Mouse (Mus musculus): ENCODE data around the gene Evx1. TPM values are rescaled to one million over a fixed set of nuclear protein-coding genes. Genes with fewer than 3 reads are reported as not detected.

The Evx1 gene
- 0.02 and 0.08 TPM in 2 replicates for polyA plus RNA-seq (2012; rRNA removed)

- no peak within 1 kb of the TSS for H3K4me3 ChIP-seq (ENCODE audit: control insufficient read depth, low read depth, low read length)
- peaks cover 15% of the 10 kb centered on the region for H3K27me3 ChIP-seq (ENCODE audit: control insufficient read depth, insufficient read depth, low read length)
- H3K36me3 ChIP-seq (ENCODE audit: control insufficient read depth, insufficient read depth, low read length) = no peaks in the 10 kb centered on the region
- H3K27ac ChIP-seq (ENCODE audit: control insufficient read depth, insufficient read depth, low read depth, low read length) = no peak within 1 kb of the TSS
- TF ChIP-seq POLR2A (IDR thresholded peaks at IDR 0.05; ENCODE audit: control insufficient read depth, low read depth, low read length) (no peak), CTCF (IDR thresholded peaks at IDR 0.05; ENCODE audit: control insufficient read depth, insufficient read depth, insufficient replicate concordance, low read depth, low read length) (no peak)
- peaks cover 19% of the 10 kb centered on the region for H3K4me1 ChIP-seq (ENCODE audit: control insufficient read depth, insufficient read depth, low read length)
Observed at GRCm38 (mm10) chr6:52313391-52314303, at the start of gene Evx1. TSS of gene Evx1 (plus strand) at chr6:52313498.

GRCm38 (mm10) chr6:52264106-52264790 is 49.0 kb upstream of the Evx1 start:
- Histone ChIP-seq H3K36me3 (ENCODE audit: control insufficient read depth, insufficient read depth, low read length) (no peaks in the 10 kb centered on the region), H3K27ac (ENCODE audit: control insufficient read depth, insufficient read depth, low read depth, low read length) (no peak overlapping the region), H3K27me3 (ENCODE audit: control insufficient read depth, insufficient read depth, low read length) (peaks cover 19% of the 10 kb centered on the region), H3K4me3 (ENCODE audit: control insufficient read depth, low read depth, low read length) (no peak overlapping the region), H3K4me1 (ENCODE audit: control insufficient read depth, insufficient read depth, low read length) (peaks cover 9% of the 10 kb centered on the region)
- TF ChIP-seq POLR2A (IDR thresholded peaks at IDR 0.05; ENCODE audit: control insufficient read depth, low read depth, low read length) = no peak

DNA sequence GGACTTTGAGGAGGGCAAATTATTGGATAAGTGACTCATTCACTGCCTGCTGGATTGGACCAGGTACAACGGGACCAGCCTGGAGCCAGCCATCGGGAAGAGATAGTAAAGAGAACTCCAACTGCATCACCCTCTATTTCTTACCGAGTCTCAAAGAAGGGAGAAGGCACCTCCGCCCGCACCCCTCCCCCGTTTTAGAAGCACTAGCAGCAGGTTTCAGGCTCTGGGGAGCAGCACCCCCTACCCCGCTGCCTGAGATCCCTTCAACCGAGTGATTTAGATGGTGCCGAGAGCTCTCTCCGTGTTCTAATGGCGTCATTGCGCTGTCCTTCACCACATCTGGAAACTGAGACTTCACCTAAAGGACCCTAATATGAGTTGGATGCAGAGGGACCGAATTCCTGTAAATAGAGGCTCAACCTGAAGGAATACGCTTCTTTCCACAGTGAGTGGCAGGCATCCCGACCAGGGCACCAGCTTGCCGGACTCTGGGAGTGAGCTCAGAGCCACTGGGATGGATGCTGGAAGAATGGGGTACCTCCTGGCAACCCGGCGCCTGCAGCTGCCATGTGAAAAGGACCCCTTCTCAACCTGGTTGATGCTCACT is 47.9 kb upstream of the Evx1 start:
- Histone ChIP-seq H3K4me3 (ENCODE audit: control insufficient read depth, low read depth, low read length) (no peak overlapping the region), H3K27me3 (ENCODE audit: control insufficient read depth, insufficient read depth, low read length) (peaks cover 16% of the 10 kb centered on the region), H3K36me3 (ENCODE audit: control insufficient read depth, insufficient read depth, low read length) (no peaks in the 10 kb centered on the region), H3K27ac (ENCODE audit: control insufficient read depth, insufficient read depth, low read depth, low read length) (no peak overlapping the region), H3K4me1 (ENCODE audit: control insufficient read depth, insufficient read depth, low read length) (peaks cover 6% of the 10 kb centered on the region)
- TF ChIP-seq POLR2A (IDR thresholded peaks at IDR 0.05; ENCODE audit: control insufficient read depth, low read depth, low read length) = no peak
- TF ChIP-seq CTCF (IDR thresholded peaks at IDR 0.05; ENCODE audit: control insufficient read depth, insufficient read depth, insufficient replicate concordance, low read depth, low read length) = no peak

DNA sequence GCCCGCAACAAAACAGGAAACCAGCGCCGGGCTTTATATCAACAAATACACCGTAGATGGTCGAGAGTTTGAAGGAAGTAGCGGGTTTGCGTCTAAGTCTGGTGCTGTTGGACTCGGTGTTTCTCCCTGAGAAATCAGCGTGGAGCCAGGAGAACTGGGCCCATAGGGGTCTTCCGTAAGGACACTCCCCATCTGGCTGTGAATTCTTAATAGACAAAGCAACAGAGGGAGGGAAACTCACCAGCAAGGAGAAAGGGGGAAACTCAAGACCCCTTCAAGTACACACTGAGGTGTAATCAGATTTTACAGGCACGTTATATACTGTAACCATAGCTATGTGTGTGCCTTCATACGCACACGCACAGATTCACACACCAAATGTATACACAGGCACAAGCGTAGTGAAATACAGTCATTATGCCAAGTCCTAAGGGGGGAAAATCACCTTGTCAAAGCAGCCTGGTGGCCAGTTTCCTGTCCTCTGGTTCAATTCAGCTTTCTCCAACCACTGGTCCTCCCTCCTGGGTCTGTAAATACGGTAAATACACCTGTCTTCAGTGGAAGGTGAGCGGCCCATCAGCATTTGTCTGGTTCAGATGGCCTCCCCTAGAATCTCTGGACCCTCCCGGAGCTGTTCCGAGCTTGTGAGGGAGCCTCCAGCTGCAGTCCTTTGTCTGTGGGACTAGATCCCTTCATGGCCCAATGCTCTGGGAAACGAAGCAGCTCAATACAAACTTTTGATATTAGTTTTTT is 47.2 kb upstream of the Evx1 start:
- no peak overlapping the region for H3K27ac ChIP-seq (ENCODE audit: control insufficient read depth, insufficient read depth, low read depth, low read length)
- no peak overlapping the region for H3K4me3 ChIP-seq (ENCODE audit: control insufficient read depth, low read depth, low read length)
- H3K36me3 ChIP-seq (ENCODE audit: control insufficient read depth, insufficient read depth, low read length) = no peaks in the 10 kb centered on the region
- peaks cover 14% of the 10 kb centered on the region for H3K27me3 ChIP-seq (ENCODE audit: control insufficient read depth, insufficient read depth, low read length)
- peaks cover 5% of the 10 kb centered on the region for H3K4me1 ChIP-seq (ENCODE audit: control insufficient read depth, insufficient read depth, low read length)
- TF ChIP-seq POLR2A (IDR thresholded peaks at IDR 0.05; ENCODE audit: control insufficient read depth, low read depth, low read length) (no peak), CTCF (IDR thresholded peaks at IDR 0.05; ENCODE audit: control insufficient read depth, insufficient read depth, insufficient replicate concordance, low read depth, low read length) (no peak)

DNA sequence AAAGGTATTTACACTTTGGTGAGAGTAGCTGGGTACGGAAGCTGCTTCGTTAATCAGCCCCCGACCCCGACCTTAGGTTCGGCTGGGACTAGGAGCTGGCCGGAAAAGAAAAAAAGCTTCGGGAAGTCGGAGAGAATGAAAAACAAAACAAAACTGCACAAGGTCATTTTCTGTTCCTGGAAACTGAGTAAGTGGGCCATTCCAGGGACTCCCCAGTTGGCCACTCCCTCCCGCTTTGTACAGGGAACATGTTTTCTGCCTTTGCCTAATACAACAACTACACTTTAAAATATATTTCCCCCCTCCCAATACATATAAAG is 46.7 kb upstream of the Evx1 start:
- Histone ChIP-seq H3K27ac (ENCODE audit: control insufficient read depth, insufficient read depth, low read depth, low read length) (no peak overlapping the region), H3K36me3 (ENCODE audit: control insufficient read depth, insufficient read depth, low read length) (no peaks in the 10 kb centered on the region), H3K27me3 (ENCODE audit: control insufficient read depth, insufficient read depth, low read length) (peaks cover 14% of the 10 kb centered on the region), H3K4me1 (ENCODE audit: control insufficient read depth, insufficient read depth, low read length) (peaks cover 2% of the 10 kb centered on the region), H3K4me3 (ENCODE audit: control insufficient read depth, low read depth, low read length) (no peak overlapping the region)
- TF ChIP-seq CTCF (IDR thresholded peaks at IDR 0.05; ENCODE audit: control insufficient read depth, insufficient read depth, insufficient replicate concordance, low read depth, low read length) = no peak
- TF ChIP-seq POLR2A (IDR thresholded peaks at IDR 0.05; ENCODE audit: control insufficient read depth, low read depth, low read length) = no peak

DNA sequence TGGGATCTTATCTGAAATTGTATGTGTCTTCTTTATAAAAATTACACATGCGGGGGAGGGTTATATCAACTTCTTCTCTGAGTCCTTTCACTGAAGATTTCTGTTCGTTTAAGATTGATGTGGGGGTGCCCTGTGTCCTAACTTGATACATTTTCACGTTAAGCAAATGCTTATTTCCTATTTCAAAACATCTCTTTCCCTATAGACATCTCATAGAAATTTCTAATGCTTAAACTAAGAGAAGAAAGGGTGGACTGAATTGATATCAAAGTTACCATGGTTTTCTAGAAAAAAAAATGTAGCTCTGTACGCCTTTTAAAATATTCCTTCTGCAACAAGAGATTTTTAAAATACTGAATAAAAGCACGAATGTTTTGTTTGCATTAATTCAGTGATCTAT is 46.1 kb upstream of the Evx1 start:
- Histone ChIP-seq H3K4me1 (ENCODE audit: control insufficient read depth, insufficient read depth, low read length) (peaks cover 2% of the 10 kb centered on the region), H3K27me3 (ENCODE audit: control insufficient read depth, insufficient read depth, low read length) (peaks cover 14% of the 10 kb centered on the region), H3K36me3 (ENCODE audit: control insufficient read depth, insufficient read depth, low read length) (no peaks in the 10 kb centered on the region), H3K4me3 (ENCODE audit: control insufficient read depth, low read depth, low read length) (no peak overlapping the region), H3K27ac (ENCODE audit: control insufficient read depth, insufficient read depth, low read depth, low read length) (no peak overlapping the region)
- TF ChIP-seq CTCF (IDR thresholded peaks at IDR 0.05; ENCODE audit: control insufficient read depth, insufficient read depth, insufficient replicate concordance, low read depth, low read length) (no peak), POLR2A (IDR thresholded peaks at IDR 0.05; ENCODE audit: control insufficient read depth, low read depth, low read length) (no peak)

DNA sequence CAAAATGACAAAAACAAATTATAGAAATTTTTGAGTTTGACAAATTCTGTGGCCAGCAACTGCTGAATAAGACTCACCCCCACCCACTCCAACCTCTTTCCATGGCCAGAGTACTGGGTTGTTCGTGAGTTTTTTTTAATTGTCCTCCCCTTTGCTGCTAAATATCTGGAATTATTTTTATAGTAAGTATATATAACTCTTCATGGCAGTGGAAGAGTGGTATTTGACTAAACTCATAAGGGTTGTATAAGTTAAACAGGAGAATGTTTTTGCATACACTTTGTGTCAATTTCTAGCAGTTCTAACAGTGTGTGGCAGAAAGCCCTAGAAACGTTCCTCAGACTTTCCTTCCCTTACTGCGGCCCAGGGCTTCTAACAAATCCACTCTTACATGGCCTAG is 45.6 kb upstream of the Evx1 start:
- H3K4me1 ChIP-seq (ENCODE audit: control insufficient read depth, insufficient read depth, low read length) = peaks cover 2% of the 10 kb centered on the region
- no peak overlapping the region for H3K27ac ChIP-seq (ENCODE audit: control insufficient read depth, insufficient read depth, low read depth, low read length)
- TF ChIP-seq POLR2A (IDR thresholded peaks at IDR 0.05; ENCODE audit: control insufficient read depth, low read depth, low read length) (no peak), CTCF (IDR thresholded peaks at IDR 0.05; ENCODE audit: control insufficient read depth, insufficient read depth, insufficient replicate concordance, low read depth, low read length) (no peak)
- H3K4me3 ChIP-seq (ENCODE audit: control insufficient read depth, low read depth, low read length) = no peak overlapping the region
- H3K36me3 ChIP-seq (ENCODE audit: control insufficient read depth, insufficient read depth, low read length) = no peaks in the 10 kb centered on the region
- H3K27me3 ChIP-seq (ENCODE audit: control insufficient read depth, insufficient read depth, low read length) = peaks cover 12% of the 10 kb centered on the region
